Mouse (Mus musculus) liver, embryonic 16.5 days (tissue): ENCODE measurements around the gene Ube2g2. TPM values are rescaled to one million over a fixed set of nuclear protein-coding genes. Genes with fewer than 3 reads are reported as not detected.

Experiments used
- ATAC-seq: fragments of 200-750 bp; cut with Nextera tagmentation; 2 replicates; pipeline ENCODE4 v1.8.0; 2017; ENCODE audit warnings: low read depth, mild to moderate bottlenecking, moderate number of reproducible peaks, moderate library complexity
- H3K27ac ChIP-seq: fragments of 300-500 bp; sonication (generic); 2 replicates; pipeline ENCODE4 v1.5.1; 2014; ENCODE audit warnings: mild to moderate bottlenecking, low read length
- H3K27me3 ChIP-seq: fragments of 300-500 bp; sonication (generic); 2 replicates; pipeline ENCODE4 v1.6.1; 2014; ENCODE audit warnings: low read depth, low read length, mixed read lengths; ENCODE audit not compliant: control insufficient read depth, insufficient read depth
- H3K36me3 ChIP-seq: fragments of 300-500 bp; sonication (generic); 2 replicates; pipeline ENCODE4 v1.6.1; 2014; ENCODE audit warnings: mild to moderate bottlenecking; ENCODE audit not compliant: control insufficient read depth, insufficient read depth
- H3K4me1 ChIP-seq: fragments of 300-500 bp; sonication (generic); 2 replicates; pipeline ENCODE4 v1.6.1; 2014; ENCODE audit warnings: low read depth, low read length, mixed read lengths; ENCODE audit not compliant: control insufficient read depth
- H3K4me2 ChIP-seq: fragments of 300-500 bp; sonication (generic); 2 replicates; pipeline ENCODE4 v1.6.1; 2014; ENCODE audit warnings: low read depth, low read length, mixed read lengths
- H3K4me3 ChIP-seq: fragments of 300-500 bp; sonication (generic); 2 replicates; pipeline ENCODE4 v1.5.1; 2014; ENCODE audit warnings: low read depth, mild to moderate bottlenecking, low read length
- H3K9ac ChIP-seq: fragments of 300-500 bp; sonication (generic); 2 replicates; pipeline ENCODE4 v1.6.1; 2014; ENCODE audit warnings: low read depth, low read length
- H3K9me3 ChIP-seq: fragments of 300-500 bp; sonication (generic); replicated peaks from 2 replicates; pipeline ENCODE4 v1.6.1; 2016; ENCODE audit warnings: low read length; ENCODE audit not compliant: control insufficient read depth
- WGBS: fragments of 180-500 bp; shearing (Covaris S2); extraction: QIAGEN DNeasy Blood & Tissue Kit; methylation state at CpG from one replicate; pipeline ENCODE4 v1.1.7; 2014; ENCODE audit not compliant: insufficient replicate concordance; 5-methylcytosine and 5-hydroxymethylcytosine counted together
- polyA plus RNA-seq: library from polyadenylated mRNA; unstranded; fragments of >200 nt; fragmentation: Nextera tagmentation; extraction: Ambion mirVana; gene quantifications from 2 replicates; pipeline ENCODE4 v1.2.1, GENCODE M21; 2015

Ube2g2 gene
- polyA plus RNA-seq, 1 experiment from 2014 or later, result 43.7 TPM

DNA sequence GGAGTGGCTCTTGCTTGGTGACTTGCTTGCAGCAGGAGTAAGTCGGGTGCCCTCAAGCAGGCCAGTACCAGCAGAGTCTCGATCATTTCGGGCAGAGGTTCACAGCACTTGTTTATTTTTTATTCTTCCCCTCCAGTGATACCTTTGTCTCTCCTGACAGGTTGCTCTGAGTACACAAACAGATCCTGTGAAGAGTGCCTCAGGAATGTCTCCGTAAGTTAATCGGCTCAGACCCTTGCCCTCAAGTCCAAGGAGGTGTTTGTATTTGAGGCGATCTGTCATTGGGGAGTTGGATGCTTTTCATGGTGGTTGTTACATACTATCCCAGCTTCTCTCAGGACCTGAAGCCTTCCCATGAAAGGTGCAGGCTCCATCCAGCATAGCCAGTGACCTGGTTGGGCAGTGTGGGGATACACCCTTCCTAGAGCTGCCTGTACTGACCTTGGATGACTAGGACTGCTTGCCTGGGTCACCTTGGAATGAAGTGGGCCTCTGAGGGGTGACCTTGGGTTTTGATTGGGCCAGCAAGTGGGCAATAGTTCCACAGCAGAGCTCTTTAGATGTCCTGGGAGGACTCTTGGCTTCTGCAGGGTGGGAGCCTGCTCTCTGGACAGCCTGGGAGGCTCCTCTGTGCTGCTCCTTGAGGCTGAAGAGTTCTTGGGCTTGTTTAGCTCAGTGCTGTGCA is 34.8 kb upstream of the Ube2g2 start:
- Histone ChIP-seq H3K9ac (no peak overlapping the region), H3K36me3 (peaks cover 8% of the 10 kb centered on the region), H3K4me3 (no peak overlapping the region), H3K9me3 (no peaks in the 10 kb centered on the region), H3K4me2 (no peak overlapping the region), H3K4me1 (peaks cover 59% of the 10 kb centered on the region), H3K27ac (no peak overlapping the region), H3K27me3 (no peaks in the 10 kb centered on the region)
- no peak for ATAC-seq
- WGBS, result 71% methylated on average over 6 of the region's 6 CpGs

DNA sequence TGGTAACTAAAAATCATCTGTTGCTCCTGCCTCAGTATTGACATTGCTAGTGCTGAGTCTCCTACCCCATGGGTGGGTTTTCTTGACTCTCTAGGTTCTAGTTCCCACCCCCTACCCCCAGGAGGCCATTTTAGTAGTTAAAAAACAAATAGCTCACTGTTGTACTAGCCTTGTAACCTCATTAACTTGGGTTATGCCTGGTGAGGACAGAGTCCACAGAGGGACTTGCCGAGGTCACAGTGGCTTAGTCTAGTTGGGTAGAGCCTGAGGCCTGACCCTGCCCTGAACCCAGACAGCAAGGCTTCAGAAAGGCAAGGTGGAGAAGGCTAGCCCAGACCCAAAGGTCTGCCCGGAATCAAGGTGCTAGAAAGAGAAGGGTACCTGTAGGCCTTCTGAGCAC is 34.0 kb upstream of the Ube2g2 start:
- no peak overlapping the region; the same call in 1 of the 2 replicates for H3K27ac ChIP-seq

DNA sequence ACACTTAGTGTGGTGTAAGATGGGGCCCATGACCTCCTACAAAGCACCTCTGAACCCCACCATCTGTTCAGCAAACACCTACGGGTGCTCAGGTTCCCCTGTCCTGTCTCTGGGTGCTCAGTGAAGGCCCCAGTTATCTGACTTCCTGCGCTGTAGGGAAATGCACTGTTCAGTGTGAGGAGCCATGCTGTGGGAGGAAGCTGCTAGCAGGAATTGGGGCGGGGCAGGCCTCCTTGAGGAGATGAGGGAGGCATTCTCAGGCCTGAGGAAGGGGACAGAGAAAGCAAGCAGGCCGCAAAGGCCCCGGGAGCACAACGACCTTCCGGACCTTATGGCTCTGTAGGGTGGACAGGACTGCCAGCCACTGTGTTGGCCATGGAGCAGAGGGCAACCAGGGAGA is 33.0 kb upstream of the Ube2g2 start:
- H3K27me3 ChIP-seq, result no peaks in the 10 kb centered on the region
- H3K27ac ChIP-seq, result peak overlapping the region; percentile 38
- 31% methylated on average over 7 of the region's 7 CpGs for whole genome bisulfite sequencing
- no peak overlapping the region for H3K9ac ChIP-seq
- H3K4me3 ChIP-seq, result no peak overlapping the region
- no peak overlapping the region for H3K4me2 ChIP-seq
- no peak for ATAC-seq
- no peaks in the 10 kb centered on the region for H3K9me3 ChIP-seq
- H3K4me1 ChIP-seq, result peaks cover 40% of the 10 kb centered on the region
- H3K36me3 ChIP-seq, result peaks cover 24% of the 10 kb centered on the region

More for the DNA sequence above, 34.0 kb upstream of the Ube2g2 start:
- Histone ChIP-seq H3K4me3 (no peak overlapping the region), H3K4me2 (no peak overlapping the region), H3K36me3 (peaks cover 13% of the 10 kb centered on the region), H3K4me1 (peaks cover 51% of the 10 kb centered on the region), H3K9ac (no peak overlapping the region), H3K27me3 (no peaks in the 10 kb centered on the region), H3K9me3 (no peaks in the 10 kb centered on the region)
- no peak for ATAC-seq
- 75% methylated on average over 2 of the region's 2 CpGs for WGBS

DNA sequence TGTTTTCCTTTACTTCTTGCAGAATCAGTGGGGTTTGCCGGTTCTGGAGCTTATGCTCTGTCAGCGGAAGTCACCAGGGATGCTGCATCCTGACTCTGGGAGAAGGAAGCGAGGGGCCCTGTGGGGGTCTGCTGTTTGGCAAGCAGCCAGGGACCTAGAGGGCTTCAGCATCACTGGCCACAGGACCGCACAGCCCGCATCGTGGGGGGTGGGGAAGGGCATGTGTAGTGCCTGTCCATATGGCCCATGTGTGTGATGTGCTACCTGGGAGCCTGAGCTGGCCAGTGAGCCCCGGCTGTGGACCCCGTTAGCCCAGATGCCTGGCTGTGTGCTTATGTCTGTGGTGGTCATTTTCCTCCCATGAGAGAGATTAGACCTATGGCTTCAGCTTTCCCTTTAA is 32.3 kb upstream of the Ube2g2 start:
- Histone ChIP-seq H3K9ac (no peak overlapping the region), H3K27me3 (no peaks in the 10 kb centered on the region), H3K36me3 (peaks cover 31% of the 10 kb centered on the region), H3K4me2 (no peak overlapping the region), H3K4me1 (peaks cover 39% of the 10 kb centered on the region), H3K4me3 (no peak overlapping the region), H3K27ac (no peak overlapping the region; the same call in 1 of the 2 replicates), H3K9me3 (no peaks in the 10 kb centered on the region)
- WGBS, result 75% methylated on average over 8 of the region's 8 CpGs
- ATAC-seq, result no peak

DNA sequence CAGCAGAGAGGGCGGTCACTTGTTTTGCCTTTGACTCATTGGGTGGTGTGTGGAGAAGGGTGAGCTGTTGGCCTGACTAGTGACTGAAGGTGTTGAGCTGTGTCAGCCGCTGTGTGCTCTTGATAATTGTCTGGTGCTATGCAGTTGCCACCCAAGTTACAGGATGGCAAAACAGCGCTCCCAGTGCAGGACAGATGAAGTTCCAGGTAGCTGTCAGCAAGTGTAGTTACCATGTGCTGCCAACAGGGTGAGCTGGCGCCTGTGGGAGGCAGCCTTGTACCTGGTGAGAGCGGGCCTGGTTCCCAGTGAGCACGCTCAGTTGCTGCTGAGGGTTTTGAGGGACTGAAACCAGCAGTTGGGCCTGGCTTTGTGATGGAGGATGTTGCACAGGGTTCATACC is 31.3 kb upstream of the Ube2g2 start:
- Histone ChIP-seq H3K36me3 (peaks cover 35% of the 10 kb centered on the region), H3K9ac (no peak overlapping the region), H3K4me2 (no peak overlapping the region), H3K27ac (peak overlapping the region; percentile 24; the same call in 1 of the 2 replicates), H3K9me3 (no peaks in the 10 kb centered on the region), H3K27me3 (no peaks in the 10 kb centered on the region), H3K4me1 (peaks cover 39% of the 10 kb centered on the region), H3K4me3 (no peak overlapping the region)
- ATAC-seq, result peak; percentile 80
- whole genome bisulfite sequencing, result 29% methylated on average over 6 of the region's 6 CpGs

DNA sequence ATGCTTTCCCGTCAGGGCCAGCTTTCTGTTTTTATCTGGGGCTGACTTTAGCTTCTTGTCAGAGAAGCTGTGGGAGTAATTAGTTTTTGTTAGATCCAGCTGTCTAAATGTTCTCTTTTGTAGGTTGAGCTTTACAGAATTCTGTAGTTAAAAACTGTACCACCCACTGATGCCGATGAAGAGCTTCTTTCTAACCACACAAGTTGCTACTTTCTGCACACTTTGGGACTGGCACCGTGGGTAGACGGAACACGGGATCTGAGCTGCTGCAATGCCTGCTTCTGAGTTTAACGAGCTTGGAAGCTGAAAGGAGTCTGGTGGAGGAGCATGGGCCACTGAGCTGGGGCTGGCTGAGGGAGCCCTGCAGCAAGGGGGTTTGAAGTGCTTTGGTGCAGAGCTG is 30.5 kb upstream of the Ube2g2 start:
- Histone ChIP-seq H3K36me3 (peaks cover 35% of the 10 kb centered on the region), H3K4me1 (peaks cover 39% of the 10 kb centered on the region)
- ATAC-seq, result no peak

DNA sequence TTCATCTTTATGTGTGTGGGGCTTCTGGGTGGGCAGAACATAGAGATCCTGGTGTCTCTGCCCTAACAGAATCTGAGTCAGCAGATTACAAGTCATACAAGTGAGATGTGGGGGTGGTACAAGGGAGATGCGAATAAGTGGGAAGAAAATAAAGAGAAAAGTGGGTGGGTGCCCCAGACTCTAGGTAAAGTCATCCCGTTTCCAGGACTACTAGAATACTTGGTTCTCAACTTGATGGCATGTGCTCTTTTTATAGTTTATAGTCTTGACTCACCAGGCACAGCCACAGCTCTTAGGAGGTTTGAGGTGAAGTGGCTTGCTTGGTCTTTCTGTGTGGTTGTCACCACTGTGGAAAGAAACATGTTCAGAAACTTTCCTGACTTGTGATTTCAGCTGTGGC is 26.0 kb upstream of the Ube2g2 start:
- no peaks in the 10 kb centered on the region for H3K9me3 ChIP-seq
- H3K27ac ChIP-seq, result no peak overlapping the region
- H3K9ac ChIP-seq, result no peak overlapping the region
- no peak overlapping the region for H3K4me3 ChIP-seq
- no peaks in the 10 kb centered on the region for H3K27me3 ChIP-seq
- H3K4me1 ChIP-seq, result peaks cover under 1% of the 10 kb centered on the region
- no peak for ATAC-seq
- H3K4me2 ChIP-seq, result no peak overlapping the region
- WGBS, result 76% methylated on average over 2 of the region's 2 CpGs
- H3K36me3 ChIP-seq, result peaks cover 47% of the 10 kb centered on the region

More for the DNA sequence above, 30.5 kb upstream of the Ube2g2 start:
- H3K27ac ChIP-seq, result no peak overlapping the region
- no peak overlapping the region for H3K9ac ChIP-seq
- no peaks in the 10 kb centered on the region for H3K9me3 ChIP-seq
- WGBS, result 85% methylated on average over 6 of the region's 6 CpGs
- H3K4me3 ChIP-seq, result no peak overlapping the region
- H3K27me3 ChIP-seq, result no peaks in the 10 kb centered on the region
- no peak overlapping the region for H3K4me2 ChIP-seq

DNA sequence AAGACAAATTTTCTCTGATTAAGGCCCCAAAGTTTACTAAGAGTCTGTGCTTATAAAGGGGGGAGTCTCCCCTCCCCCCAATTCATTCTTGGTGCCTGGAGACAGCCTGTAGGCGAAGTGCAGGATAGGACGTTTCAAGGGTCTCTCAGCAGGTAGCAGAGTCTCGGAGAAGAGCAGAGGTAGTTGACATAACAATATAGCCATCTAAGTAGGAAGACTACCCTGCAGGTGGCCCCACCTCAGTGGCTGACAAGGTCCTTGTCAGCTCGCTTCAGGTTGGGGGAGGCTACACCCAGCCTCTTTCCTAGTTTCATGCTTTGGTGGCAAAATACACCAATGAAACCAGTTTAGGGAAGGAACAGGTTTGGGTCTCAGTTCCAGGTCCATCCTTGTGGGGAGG is 19.1 kb upstream of the Ube2g2 start:
- no peak overlapping the region for H3K4me3 ChIP-seq
- no peak overlapping the region for H3K9ac ChIP-seq
- 61% methylated on average over 4 of the region's 4 CpGs for WGBS
- no peaks in the 10 kb centered on the region for H3K27me3 ChIP-seq
- H3K36me3 ChIP-seq, result peaks cover 10% of the 10 kb centered on the region
- H3K4me2 ChIP-seq, result no peak overlapping the region
- no peaks in the 10 kb centered on the region for H3K9me3 ChIP-seq
- ATAC-seq, result no peak
- H3K27ac ChIP-seq, result no peak overlapping the region
- peaks cover 21% of the 10 kb centered on the region for H3K4me1 ChIP-seq

DNA sequence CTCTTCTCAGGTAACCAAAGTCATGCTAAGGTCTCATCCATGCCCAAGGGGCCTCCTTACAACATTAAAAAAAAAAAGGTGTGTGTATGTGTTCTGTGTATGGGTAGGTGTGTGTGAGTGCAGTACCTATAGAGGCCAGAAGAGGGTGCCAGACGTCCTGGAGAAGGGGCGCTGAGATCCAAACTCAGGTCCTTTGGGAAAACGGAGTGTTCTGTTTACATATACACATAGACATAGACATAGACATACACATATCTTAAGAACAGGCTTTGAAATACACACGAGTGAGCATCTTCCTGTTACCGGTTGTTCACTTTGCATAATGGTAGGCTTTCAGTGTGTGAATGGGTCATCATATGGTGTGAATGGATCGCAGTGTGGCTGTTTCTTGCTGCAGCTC is 18.0 kb upstream of the Ube2g2 start:
- H3K27ac ChIP-seq, result no peak overlapping the region
- no peak overlapping the region for H3K9ac ChIP-seq
- 86% methylated on average over 6 of the region's 6 CpGs for WGBS

More for the DNA sequence above, 18.0 kb upstream of the Ube2g2 start:
- Histone ChIP-seq H3K4me2 (no peak overlapping the region), H3K4me3 (no peak overlapping the region), H3K4me1 (peaks cover 22% of the 10 kb centered on the region), H3K27me3 (no peaks in the 10 kb centered on the region), H3K36me3 (no peaks in the 10 kb centered on the region), H3K9me3 (no peaks in the 10 kb centered on the region)
- no peak for ATAC-seq
